Mouse (Mus musculus) heart, adult 18-20 months (tissue): Measurements from ENCODE around the gene Pim1. TPM values are rescaled to one million over a fixed set of nuclear protein-coding genes. Genes with fewer than 3 reads are reported as not detected.
"Not testable (repeated sequence)": the region's sequence is repeated elsewhere in the genome, so short reads cannot be mapped to it uniquely, and the experiment has no call there.

ENCODE experiments used
- DNase-seq, 2 experiments: peaks; one replicate each; pipeline ENCODE4 v3.0.0; 2021 to 2022; ENCODE audit warnings: mixed read lengths in 1 of 2
- long read RNA-seq, 2 experiments: library from polyadenylated mRNA; stranded (forward); transcript quantifications; one replicate each; pipeline ENCODE4 v2.0.0; 2021
- total RNA-seq, 2 experiments: library from RNA; stranded (reverse); gene quantifications; 2 replicates each; pipeline ENCODE4 v1.2.3; 2021

Pim1 gene
- 10 to 100 TPM; 12.7 to 21.2 TPM for total RNA-seq
- long read RNA-seq, experiment 1, transcript Pim1-201 (6 exons, 2,698 nt) = major isoform, 5 of 8 reads
- long read RNA-seq, experiment 1, partial matches to known transcripts = 1 of 8 reads
- long read RNA-seq, experiment 1, other reads (novel, unspliced or antisense) = 1 of 8 reads
- long read RNA-seq, experiment 2, transcript Pim1-201 (6 exons, 2,698 nt) = major isoform, 5 of 5 reads
- long read RNA-seq, experiment 2, partial matches to known transcripts = 0 of 5 reads
- long read RNA-seq, experiment 2, other reads (novel, unspliced or antisense) = 0 of 5 reads

DNA sequence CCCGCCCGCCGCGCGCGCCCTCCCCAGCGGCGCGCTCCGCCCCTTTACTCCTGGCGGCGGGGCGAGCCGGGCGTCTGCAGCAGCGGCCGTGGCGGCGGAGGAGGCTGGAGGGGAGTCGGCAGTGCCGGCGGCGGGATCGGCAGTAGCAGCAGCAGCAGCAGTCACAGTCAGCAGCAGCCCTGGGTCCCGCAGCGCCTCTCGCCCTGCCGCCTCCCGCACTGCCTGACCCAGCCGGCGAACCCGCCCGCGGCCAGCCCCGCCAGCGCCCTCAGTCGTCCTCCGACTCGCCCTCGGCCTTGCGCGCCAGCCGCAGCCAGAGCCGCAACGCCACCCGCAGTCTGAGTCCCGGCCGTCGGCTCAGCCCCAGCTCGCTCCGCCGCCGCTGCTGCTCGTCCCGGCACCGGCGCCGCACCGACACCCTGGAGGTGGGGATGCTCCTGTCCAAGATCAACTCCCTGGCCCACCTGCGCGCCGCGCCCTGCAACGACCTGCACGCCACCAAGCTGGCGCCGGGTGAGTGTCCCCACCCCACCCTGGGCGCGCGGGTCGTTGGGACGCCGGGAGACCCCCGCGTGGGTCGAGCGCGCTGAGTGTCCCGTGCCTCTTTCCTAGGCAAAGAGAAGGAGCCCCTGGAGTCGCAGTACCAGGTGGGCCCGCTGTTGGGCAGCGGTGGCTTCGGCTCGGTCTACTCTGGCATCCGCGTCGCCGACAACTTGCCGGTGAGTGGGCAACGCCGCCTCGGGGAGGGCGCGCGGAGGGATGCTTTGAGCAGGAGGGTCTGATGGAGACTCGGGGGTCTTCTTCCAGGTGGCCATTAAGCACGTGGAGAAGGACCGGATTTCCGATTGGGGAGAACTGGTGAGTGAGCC lies at the start of gene Pim1:
TSS of gene Pim1 (plus strand) at position 41 of the 869 bp plus-strand sequence.
- peak in 1 of 2 experiments; percentile 74 for DNase-seq

DNA sequence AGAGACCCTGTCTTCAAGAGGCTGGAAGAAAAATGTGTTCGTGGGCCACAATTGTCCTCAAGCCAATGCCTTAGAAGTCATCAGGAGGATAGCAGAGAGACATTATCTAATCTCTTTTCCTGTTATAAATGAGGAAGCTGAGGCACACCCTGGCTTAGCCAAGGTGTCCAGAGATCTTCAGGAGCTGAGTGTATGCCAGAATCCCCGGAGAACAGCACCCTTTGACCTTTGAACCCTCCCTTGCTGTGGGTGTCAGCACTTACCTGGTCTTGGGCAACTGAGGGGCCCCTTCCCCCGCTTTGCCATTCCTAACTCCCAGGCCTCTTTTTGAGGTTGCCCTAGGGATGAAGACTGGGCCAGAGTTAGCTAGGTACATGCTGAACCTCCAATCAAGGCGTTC lies 49.0 kb upstream of the Pim1 start:
- no peak for DNase-seq

DNA sequence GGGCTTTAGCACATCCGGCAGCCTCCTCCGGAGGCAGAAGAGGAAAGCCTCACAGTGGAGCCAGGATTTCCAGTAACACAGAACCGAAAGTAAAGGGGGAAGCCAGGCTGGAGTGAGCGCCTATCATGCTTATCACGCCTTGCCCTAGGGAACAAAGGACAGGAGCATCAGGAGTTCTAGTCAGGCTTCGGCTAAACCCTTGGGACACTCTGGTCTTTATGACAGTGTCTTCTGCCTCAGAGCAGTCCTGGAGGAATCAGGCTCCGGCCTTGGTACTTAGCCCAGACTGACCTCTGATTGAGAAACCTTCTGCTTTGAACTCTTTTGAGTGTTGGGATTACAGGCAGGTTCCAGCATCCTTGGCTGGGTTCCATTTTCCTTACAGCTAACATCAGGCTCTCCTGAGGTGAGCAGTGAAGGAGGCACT lies 48.4 kb upstream of the Pim1 start:
- peak; percentile 60 to 77 for DNase-seq

DNA sequence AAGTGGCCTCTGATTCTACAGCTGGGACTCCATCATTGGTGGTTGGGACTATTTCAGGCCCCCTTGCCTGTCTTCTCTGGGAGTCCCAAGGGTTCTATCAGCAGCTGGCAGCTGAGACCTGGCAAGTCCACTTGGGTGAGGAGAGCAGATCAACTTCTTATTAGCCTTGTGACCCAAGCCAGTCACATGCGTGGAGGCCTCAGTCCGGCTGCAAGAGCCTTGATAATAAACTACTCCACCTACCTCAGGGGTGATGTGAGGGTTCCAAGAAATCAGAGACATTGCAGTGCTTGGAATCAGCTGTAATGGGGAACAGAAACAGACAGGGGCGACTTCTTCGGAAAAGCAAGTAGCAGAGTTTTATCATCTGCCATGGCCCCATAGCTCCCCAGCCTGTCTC lies 46.8 kb upstream of the Pim1 start:
- DNase-seq = no peak

DNA sequence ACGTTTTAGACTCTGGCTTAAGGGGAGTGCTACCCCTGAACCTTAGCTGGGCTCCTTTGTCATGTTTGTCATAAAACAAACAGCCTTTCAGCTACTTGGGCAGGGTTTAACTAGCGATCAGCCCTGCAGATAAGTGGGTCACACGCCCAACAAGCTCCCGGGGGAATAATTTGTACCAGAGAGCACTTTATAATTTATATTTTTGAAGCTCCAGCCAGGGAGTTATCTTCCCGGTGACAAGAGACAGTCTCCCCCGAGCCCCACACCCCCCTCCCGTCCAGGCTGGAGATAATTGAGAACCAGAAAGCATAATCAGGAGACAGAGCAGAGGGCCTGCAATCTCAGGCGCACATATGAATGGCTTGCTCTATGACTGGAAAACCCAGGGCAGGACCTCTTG lies 45.5 kb upstream of the Pim1 start:
- no peak for DNase-seq

DNA sequence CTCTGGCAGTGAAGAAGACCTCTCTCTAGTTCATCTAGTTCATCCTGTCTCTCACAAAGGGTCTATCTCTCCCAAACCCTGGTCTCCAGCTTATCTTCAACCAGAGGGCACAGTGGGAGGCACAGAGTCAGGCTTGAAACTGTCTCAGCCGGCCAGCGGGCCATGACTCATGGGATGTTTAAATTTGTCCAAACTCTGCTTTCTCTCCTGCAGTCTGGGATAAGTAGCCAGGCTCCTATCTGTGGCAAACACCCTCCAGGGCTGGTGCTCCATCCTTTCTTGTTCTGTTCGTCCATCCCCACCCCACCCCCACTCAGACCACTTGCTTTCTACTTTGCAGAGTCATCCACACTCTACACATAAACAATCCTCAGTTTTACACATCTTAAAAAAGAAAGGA lies 43.2 kb upstream of the Pim1 start:
- no peak for DNase-seq

DNA sequence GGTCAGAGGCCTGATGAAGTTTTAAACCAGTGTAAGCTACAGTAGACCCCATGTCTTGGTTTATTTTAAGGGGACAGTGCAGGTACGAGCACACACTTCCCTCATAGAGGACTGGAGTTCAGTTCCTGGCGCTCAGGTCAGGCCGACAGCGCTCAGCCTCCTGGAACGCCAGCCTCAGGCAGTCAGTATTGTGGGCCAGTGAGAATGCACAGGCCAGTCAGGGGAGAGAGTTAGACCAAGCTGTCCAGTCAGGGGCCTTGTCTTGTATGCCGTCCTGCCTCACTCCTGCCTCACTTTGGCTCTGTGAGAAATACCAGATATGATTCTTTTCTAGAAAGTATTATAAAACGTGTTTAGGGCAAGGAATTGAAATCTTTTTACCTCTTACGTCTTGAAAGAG lies 42.5 kb upstream of the Pim1 start:
- DNase-seq = no peak

DNA sequence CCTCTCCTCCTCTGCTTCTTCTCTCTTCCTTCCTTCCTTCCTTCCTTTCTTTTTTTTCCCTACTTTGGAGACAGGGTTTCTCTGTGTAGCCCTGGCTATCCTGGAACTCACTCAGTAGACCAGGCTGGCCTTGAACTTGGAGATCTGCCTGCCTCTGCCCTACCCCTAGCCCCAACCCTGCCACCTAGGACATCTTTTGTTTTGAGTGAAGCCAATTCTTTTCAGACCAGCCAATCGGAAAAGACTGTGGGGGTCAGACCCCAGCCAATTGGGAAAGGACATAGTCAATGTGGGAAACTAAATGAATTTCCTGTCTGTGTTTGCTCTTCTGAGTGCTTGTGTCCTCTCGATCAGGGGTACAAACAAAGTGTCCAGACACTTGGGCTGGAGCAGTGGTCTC lies 42.0 kb upstream of the Pim1 start:
- no peak for DNase-seq

DNA sequence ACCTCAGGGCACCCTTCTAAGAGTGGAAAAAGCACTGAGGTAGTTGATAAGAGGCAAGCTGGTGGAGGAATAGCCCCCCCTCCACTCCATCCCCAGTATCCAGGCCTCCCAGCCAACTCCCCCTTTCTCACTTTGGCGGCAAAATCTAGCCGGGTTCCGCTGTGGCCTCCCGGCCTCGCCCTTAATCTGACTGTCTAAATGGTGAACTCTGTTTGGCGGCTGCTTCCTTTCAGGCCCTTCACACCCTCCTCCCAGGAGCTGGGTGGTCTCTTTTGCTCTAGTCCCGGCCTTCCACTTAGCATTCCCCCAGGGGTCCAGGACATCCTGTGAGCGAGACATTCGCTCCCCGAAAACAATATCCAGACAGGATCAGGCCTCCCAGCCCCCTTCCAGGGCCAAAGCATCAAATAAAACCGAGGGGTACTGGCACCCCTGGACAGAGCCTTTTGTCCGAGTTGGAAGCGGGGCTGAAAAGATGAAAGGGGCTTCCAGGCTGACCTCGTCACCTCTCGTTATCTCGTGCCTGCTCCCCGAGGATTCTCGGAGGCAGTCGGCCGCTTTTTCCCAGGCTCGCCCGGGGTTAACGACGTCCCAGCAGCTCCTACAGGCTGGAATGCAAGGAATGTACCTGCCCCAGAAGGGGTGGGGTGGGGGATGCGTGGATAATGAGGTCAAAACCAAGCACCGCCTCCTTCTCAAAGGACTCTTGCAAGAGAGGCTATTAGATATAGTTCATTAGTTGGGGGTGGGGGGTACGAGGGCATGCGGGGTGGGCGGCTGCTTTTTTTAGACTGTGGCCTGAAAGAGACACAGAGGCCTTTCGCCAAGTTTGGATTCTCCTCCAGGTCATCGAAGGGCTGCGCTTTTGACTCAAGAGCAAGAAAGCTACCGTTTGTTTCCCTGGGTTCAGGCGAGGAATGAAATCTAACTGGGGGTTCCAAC lies 39.4 kb upstream of the Pim1 start:
- DNase-seq = peak in 1 of 2 experiments; percentile 55

DNA sequence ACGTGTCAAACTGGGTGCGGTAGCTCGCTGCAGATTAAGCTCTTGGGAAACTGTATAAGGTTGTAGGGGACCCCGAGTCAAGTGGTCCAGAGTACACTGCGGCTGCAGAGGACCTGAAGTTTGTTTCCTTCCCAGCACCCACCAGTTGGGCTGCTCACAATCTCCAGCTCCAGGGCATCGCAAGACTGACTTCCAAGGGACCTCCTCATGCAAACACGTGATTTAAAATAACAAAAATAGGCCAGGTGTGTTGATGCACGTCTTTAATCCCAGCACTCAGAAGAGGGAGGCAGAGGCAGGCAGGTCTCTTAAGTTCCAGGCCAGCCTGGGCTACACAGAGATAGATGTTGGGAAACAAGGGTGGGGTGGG lies 38.7 kb upstream of the Pim1 start:
- DNase-seq = no peak

DNA sequence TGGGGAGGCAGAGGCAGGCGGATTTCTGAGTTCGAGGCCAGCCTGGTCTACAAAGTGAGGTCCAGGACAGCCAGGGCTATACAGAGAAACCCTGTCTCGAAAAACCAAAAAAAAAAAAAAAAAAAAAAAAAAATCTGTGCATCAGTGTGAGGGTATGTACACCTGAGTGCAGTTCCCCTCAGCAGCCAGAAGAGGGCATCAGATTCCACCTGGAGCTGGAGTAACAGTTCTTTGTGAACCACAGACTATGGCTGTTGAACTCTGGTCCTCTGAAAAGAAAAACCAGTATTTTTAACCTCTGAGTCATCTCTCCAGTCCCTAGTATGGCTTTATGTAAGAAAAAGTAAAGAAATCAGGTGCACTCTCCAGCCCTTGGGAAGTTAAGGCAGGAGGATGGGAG lies 36.4 kb upstream of the Pim1 start:
- DNase-seq = not testable (repeated sequence)

DNA sequence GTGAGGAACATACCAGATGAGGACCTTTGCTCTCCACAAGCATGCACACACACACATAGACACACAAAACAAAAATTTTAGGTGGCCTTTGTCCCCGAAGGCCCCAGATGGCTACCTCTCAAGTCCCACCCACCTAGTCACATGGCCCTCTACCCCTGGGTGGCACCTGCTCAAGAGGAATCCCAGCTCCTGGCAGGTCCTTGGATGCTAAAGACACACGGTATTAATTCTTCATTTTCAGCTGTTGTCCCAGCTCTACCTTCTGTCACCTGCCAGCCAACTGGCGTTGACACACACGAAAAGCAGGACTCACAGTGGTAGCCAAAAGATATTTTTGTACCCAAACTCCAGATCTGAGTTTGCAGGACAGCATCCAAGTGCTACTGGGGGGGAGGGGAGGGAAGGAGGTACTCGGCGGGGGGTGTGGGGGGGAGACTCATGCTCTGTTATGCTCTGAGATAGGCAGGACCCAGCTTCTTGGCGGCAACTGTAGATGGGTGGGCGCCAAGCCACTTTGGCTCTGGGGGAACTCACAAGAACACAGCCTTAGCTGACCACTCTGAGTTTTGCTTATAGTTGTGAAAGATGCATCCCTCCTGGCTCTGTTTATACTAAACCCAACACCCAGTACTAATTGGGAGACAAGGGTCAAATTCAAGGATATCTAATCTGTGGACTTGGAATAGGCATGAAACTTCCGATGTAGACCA lies 35.0 kb upstream of the Pim1 start:
- no peak for DNase-seq

DNA sequence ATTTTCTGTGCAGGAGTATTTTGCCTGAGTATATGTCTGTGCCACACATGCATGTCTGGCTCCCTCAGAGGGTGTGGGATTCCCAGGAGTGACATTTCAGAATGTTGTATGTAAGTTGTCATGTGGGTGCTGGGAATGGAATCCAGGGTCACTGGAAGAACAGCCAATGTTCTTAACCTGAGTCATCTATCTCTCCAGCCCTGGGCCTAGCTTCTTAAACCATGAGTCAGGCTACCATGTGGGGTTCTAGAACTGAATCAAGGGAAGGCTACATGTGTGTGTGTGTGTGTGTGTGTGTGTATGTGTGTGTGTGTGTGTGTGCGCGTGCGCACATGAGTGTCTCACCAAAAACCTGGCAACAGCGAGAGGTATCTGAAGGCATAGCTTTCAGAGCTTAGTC lies 34.1 kb upstream of the Pim1 start:
- no peak for DNase-seq

DNA sequence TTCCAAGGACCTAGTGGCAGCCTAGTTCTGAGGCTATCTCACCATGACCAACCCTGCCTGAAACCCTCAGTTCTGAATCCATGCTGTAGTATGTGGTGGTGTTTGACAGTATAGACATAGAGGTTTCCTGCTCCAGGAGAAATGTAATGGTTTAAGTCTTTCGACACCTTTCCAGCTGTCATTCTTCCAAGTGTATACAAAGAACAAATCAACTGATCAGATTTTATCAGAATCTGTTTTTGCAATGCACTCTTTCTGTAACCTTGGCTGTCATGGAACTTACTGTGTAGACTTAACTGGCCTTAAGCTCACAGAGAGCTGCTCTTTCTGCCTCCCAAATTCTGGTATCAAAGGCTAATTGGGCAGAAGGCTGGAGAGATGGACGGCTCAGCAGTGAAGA lies 33.6 kb upstream of the Pim1 start:
- no peak for DNase-seq

DNA sequence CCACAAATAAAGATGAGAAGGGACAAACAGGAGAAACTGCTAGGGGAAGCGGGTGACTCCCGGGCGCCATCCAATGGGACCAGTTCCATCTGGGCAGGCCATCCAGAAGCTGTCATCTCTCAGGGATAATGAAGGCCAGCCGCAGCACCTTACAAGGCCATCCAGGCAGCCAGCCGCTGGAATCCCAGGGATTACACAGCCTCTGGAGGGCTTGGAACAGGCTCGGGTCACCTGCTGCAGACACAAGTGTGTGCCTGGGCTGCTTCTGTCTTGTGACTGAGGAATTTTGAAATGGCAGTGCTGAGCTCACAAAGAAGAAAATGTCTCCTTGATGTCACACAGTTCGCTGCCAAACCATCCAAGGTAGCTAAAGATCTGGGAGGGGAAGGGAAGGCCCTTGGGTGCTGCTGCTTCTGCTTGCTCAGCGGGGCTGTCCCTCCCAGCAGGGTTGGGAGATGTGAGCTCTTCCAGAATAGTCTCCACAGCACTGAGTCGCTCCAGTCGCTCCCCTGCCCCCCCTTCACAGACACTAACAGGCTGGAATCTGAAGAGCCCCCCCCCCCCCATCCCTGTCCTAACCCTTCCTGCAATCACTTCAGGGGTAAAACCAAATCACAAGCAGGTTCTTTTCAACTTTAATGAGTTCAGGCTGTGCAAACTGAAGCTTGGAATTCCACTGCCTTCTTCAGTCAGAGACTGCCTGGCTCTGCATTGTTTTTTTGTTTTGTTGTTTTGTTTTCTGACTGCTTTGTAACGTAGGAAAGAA lies 32.6 kb upstream of the Pim1 start:
- DNase-seq = peak; percentile 77 to 90

DNA sequence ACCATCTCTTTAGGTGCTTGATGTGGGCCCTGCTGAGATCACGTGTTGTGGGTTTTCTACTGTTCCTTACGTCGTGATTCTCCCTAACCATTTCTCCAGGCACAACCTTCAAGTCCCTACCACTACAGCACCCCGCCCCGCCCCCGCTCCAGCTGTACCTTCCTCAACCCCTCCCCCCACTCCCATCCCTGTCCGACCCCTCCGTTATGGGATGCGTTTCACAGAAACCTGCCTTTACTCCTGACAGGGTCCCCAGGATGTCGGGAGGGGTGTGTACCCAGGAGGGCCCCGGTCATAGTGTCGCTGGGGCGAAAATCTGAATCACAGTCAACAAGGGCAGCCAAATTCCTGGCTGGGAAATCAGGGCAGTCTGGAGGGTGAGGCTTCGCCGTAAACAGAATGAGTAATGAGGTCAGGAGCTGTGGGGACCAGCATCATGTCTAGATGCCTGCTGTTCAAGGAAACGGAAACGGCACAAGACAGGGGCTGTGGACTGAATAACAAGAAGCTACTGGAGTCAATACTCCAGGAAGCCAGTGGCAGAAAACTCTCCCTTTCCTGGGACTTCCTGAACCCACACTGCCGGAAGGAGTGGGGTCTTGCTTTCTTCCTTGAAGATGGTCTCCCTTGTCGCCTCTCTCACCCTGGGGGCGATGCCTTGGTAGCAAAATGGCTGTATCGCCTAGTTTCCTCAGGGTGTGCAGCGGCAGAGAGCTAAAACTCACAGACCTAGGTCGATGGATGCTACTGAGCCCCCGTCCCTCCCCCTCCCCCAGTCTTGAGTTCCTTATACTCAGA lies 31.0 kb upstream of the Pim1 start:
- DNase-seq = peak; percentile 70 to 72

DNA sequence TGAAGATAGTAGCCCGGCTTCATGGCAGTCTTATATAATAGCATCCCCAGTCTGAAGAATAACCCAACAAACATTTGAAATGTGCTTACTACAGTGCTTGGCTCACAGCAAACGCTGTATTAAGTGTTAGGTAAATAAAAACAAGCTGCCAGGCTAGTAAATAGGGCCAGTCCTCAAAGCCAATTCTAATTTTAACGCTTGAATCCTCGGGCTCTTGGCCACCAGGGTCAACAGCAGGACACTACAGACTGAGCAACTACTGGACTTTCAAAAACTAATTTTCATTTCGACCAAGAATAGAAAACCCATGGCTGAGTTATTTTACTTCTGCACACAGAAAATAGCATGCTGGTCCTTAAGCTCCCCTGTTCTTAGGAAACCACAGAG lies 30.4 kb upstream of the Pim1 start:
- DNase-seq = no peak

DNA sequence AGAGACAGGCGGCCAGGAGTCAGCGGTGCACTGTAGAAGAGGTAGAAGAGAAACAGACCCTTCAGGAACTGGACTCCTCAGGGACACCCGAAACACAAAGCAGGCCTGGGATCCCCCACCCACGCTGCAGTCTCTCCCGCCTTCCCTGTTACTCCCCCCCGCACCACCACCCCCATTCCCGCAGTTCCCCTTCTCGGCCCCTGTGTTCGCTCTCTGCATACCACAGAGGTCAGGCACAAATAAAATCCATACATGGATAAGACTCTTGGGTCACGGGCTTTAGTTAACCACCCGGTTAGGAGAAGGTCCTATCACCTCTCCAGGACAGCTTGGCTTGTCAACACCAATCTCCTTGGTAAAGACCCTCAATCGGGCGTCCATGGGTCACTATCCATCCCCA lies 26.9 kb upstream of the Pim1 start:
- no peak for DNase-seq

DNA sequence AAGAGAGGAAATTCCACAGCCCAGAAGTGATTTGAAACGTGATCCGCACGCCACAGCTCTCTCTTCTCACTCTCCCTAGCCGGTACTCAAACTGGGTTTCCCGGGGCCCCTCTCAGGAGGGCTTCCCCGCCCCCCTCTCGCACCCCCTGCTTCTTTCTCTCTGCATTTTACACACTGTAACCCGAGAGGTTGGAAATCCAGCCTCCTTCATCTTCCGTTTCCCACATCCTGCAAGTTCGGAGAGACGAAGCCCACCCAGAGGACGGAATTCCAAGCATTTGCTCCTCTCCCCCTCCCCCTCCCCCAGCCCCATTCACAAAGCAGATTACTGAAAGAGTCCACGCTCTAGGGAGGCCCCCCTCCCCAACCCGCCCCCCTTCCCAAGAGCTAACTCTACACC lies 26.5 kb upstream of the Pim1 start:
- no peak for DNase-seq

DNA sequence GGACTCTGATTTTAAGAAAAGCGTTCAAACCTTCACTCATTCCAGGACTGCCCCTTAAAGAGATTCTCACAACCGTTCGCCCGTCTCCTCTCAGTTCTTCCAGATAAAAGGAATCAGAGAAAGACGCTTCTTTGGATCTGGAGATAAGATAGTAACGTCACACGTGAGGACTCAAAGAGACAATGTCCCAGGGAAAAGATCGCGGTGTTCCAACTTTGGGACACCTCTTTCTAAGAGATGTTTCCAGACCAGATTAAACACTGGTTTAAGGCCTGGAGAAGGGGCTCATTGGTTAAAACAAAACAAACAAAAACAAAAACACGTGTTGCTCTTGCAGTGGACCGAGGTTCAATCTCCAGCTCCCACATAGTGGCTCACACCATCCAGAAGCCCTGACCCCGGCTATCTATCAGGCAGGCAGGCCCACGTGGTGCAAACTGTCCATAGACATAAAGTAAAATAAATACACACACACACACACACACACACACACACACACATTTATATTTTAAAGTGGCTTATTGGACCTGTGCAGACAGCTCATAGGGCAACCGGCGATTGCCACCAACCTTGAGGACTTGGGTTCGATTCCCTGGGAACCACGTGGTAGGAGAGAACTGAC lies 25.9 kb upstream of the Pim1 start:
- DNase-seq = no peak
